Mouse (Mus musculus) heart, adult 2 months (tissue): ENCODE results near the gene Neto2.

Source experiments
- CTCF ChIP-seq: fragments of 200-600 bp; IDR thresholded peaks from 2 replicates; pipeline ENCODE4 v1.8.1; 2022; ENCODE audit warnings: antibody characterized with exemption, mild to moderate bottlenecking, moderate library complexity
- EP300 ChIP-seq: fragments of 200-500 bp; IDR thresholded peaks from 2 replicates; pipeline ENCODE4 v1.6.1; 2011; ENCODE audit warnings: low read depth, low read length, control low read depth; ENCODE audit not compliant: insufficient read depth
- POLR2A ChIP-seq: fragments of 200-500 bp; IDR thresholded peaks from 2 replicates; pipeline ENCODE4 v1.6.1; 2011; ENCODE audit warnings: mild to moderate bottlenecking, low read depth, low read length, control low read depth; ENCODE audit not compliant: insufficient read depth

DNA sequence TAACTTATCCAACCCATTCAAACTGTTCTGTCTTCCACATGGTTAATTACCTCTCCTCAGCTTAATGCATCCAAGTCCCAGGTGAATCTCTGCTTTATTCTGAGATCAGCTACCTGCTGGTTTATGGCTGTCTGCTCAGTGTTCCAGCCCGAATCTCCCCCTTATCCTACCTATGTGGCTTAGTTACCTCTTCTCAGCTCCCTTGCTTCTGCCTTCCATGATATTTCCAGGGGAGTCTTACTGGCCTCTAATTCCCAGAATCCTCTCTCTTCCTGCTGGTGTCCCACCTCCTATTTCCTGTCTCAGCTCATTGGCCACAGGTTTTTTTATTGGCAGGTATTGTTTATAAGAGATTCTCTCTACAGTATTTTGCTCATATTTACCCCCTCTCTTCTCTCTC is 93.8 kb downstream of the Neto2 start:
- no peak for TF ChIP-seq POLR2A
- TF ChIP-seq CTCF = no peak
- no peak for TF ChIP-seq EP300
